Mouse (Mus musculus) testis, adult 2 months (tissue): ENCODE measurements around the gene Patj.

Experiments used
- CTCF ChIP-seq: fragments of 200-500 bp; IDR thresholded peaks from 2 replicates; pipeline ENCODE4 v1.5.1; 2012; ENCODE audit warnings: low read depth, mild to moderate bottlenecking, inconsistent platforms, low read length, moderate library complexity; ENCODE audit not compliant: control insufficient read depth, insufficient read depth, insufficient replicate concordance
- POLR2A ChIP-seq: fragments of 200-500 bp; IDR thresholded peaks from 2 replicates; pipeline ENCODE4 v1.6.1; 2012; ENCODE audit warnings: low read depth, mild to moderate bottlenecking, inconsistent platforms, low read length, moderate library complexity; ENCODE audit not compliant: control insufficient read depth

- no peak for TF ChIP-seq POLR2A
- TF ChIP-seq CTCF: no peak
These were observed 263.4 kb downstream of the Patj start for GRCm38 (mm10) chr4:98659032-98659431.
